Mouse (Mus musculus): ENCODE data around the gene Cyth1.

GRCm38 (mm10) chr11:118113516-118114205 is 134.7 kb downstream of the Cyth1 start:
- TF ChIP-seq CTCF (conservative IDR thresholded peaks at IDR 0.05; ENCODE audit: insufficient read depth, insufficient read length, low read depth, low read length) (no peak), POLR2A (IDR thresholded peaks at IDR 0.05; ENCODE audit: low read depth, low read length) (no peak)

Measured in kidney, adult 2 months (tissue).